Mouse (Mus musculus) WW6 (cell line): ENCODE measurements at regions not wholly inside any gene's neighbourhood (a gene's known extent, or its start where the extent isn't known, plus 50 kb on each side); places are given as distances from the start of the nearest gene placed in this dataset.

Experiments used
- DNase-seq: peaks from one replicate; pipeline ENCODE4 v3.0.0-alpha.2; 2013; ENCODE audit warnings: low read depth, low spot score

DNA sequence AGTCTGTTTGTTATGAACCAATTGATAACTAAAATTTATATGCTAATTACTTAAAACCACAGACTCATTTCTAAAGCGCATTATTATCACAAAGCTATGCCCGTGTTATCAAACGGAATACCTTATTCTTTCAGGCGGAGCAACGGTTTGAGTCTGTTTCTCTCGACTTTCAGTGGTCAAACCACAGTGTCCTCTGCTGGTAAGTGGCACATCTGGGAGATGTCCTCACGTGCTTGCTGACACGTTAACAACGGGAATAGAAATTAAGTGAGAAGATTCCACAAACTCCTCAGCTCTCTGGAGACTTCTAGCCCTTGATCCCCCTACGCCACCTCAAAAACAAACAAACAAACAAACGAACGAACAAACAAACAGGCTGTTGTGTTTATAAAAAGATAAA lies 58.9 kb upstream of the Syt13 start:
- DNase-seq, result no peak

DNA sequence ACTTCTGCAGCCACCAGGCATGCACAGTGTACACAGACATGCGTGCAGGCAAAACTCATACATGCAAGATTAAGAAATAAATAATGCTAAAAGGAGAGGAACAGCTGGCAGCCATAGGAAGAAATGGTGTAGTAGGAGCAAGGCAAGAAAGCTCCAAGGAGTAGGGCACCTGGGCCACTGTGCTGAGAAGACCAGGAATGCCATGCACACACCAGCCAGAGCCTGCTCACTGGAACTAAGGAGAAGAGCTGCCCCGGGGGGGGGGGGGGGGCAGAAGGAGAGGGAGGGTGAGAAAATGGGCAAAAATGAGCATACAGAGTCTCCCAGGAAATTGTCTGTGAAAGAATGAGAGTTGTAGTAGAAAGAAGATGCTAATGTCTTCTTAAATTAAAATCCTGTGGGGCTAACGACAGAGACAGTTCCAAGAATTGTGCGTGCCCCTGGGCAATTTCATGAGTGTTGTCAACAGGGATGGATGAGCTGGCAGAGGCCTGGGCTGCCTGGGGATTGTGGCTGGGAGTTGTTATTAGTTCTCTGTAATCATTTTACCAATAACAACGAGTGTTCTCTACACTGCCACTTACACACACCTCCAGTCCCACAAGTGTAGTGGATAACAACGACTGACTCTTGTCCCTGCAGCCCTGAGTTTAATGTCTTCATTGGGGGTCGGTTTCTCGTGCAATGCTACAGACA lies 54.2 kb upstream of the Syt13 start:
- DNase-seq, result no peak
